Mouse (Mus musculus) lung, embryonic 15.5 days (tissue): ENCODE results near the gene Dzip1. TPM values are rescaled to one million over a fixed set of nuclear protein-coding genes. Genes with fewer than 3 reads are reported as not detected.
A peak's percentile ranks its signal among the peaks of the same experiment; 100 is the strongest.

Experiments used
- ATAC-seq: fragments of 200-750 bp; cut with Nextera tagmentation; 2 replicates; pipeline ENCODE4 v1.8.0; 2017; ENCODE audit warnings: moderate number of reproducible peaks, borderline replicate concordance; ENCODE audit not compliant: low FRiP score, low TSS enrichment; ENCODE audit errors: extremely low read depth
- H3K27ac ChIP-seq: fragments of 300-500 bp; sonication (generic); 2 replicates; pipeline ENCODE4 v1.5.1; 2015; ENCODE audit warnings: moderate library complexity, mild to moderate bottlenecking, inconsistent platforms
- H3K27me3 ChIP-seq: fragments of 300-500 bp; sonication (generic); 2 replicates; pipeline ENCODE4 v1.6.1; 2015; ENCODE audit warnings: inconsistent platforms
- H3K36me3 ChIP-seq: fragments of 300-500 bp; sonication (generic); 2 replicates; pipeline ENCODE4 v1.6.1; 2015; ENCODE audit warnings: inconsistent platforms
- H3K4me1 ChIP-seq: fragments of 300-500 bp; sonication (generic); 2 replicates; pipeline ENCODE4 v1.6.1; 2015; ENCODE audit warnings: inconsistent platforms
- H3K4me2 ChIP-seq: fragments of 300-500 bp; sonication (generic); 2 replicates; pipeline ENCODE4 v1.6.1; 2015; ENCODE audit warnings: inconsistent platforms, mild to moderate bottlenecking, moderate library complexity
- H3K4me3 ChIP-seq: fragments of 300-500 bp; sonication (generic); 2 replicates; pipeline ENCODE4 v1.5.1; 2015; ENCODE audit warnings: mild to moderate bottlenecking, inconsistent platforms
- H3K9ac ChIP-seq: fragments of 300-500 bp; sonication (generic); 2 replicates; pipeline ENCODE4 v1.6.1; 2015; ENCODE audit warnings: inconsistent platforms
- H3K9me3 ChIP-seq: fragments of 300-500 bp; sonication (generic); 2 replicates; pipeline ENCODE4 v1.6.1; 2016; ENCODE audit warnings: inconsistent platforms
- WGBS: fragments of 180-500 bp; shearing (Covaris S2); methylation state at CpG from one replicate; pipeline ENCODE4 v1.1.7; 2015; 5-methylcytosine and 5-hydroxymethylcytosine counted together
- polyA plus RNA-seq: library from polyadenylated mRNA; unstranded; fragments of >200 nt; fragmentation: Nextera tagmentation; extraction: Ambion mirVana; gene quantifications from 2 replicates; pipeline ENCODE4 v1.2.1, GENCODE M21; 2015

Dzip1 gene
- polyA plus RNA-seq, 1 experiment from 2014 or later: 18.2 TPM

- 66% methylated on average over 8 of the region's 8 CpGs for WGBS
- H3K9ac ChIP-seq: no peak overlapping the region
- H3K4me2 ChIP-seq: no peak overlapping the region
- H3K4me1 ChIP-seq: peaks cover 29% of the 10 kb centered on the region
- H3K9me3 ChIP-seq: no peaks in the 10 kb centered on the region
- H3K27ac ChIP-seq: no peak overlapping the region
- ATAC-seq: no peak
- H3K27me3 ChIP-seq: peaks cover 8% of the 10 kb centered on the region; the same call in 1 of the 2 replicates
- H3K4me3 ChIP-seq: no peak overlapping the region
- H3K36me3 ChIP-seq: peaks cover 4% of the 10 kb centered on the region; the same call in 1 of the 2 replicates
Measured at GRCm38 (mm10) chr14:118919025-118919424, 6.2 kb downstream of the Dzip1 start.

DNA sequence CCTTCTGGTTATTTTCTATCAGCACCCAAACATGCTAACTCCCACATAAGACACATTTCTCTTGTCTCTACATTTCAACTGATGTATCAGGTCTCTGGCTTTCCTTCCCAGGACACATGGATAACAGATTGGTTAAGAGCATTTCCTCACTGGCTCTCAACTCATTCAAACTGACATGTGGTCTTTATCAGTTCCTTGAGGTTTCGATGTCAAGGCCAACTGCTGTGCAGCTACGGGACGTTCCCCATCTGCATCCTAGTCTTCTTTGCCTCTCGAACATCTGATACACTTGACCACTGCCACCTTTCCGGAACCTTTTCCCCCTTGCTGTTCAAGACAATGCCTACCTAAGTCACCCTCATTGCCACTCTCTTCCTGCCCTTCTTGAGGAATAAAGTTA lies 11.6 kb downstream of the Dzip1 start:
- H3K4me3 ChIP-seq: no peak overlapping the region
- no peak overlapping the region for H3K27ac ChIP-seq
- no peak overlapping the region for H3K4me2 ChIP-seq
- peaks cover 17% of the 10 kb centered on the region; the same call in 1 of the 2 replicates for H3K4me1 ChIP-seq
- H3K9ac ChIP-seq: no peak overlapping the region
- no peaks in the 10 kb centered on the region for H3K9me3 ChIP-seq
- ATAC-seq: no peak
- no peaks in the 10 kb centered on the region for H3K27me3 ChIP-seq
- H3K36me3 ChIP-seq: peaks cover 7% of the 10 kb centered on the region; the same call in 1 of the 2 replicates
- 53% methylated on average over 5 of the region's 5 CpGs for WGBS

DNA sequence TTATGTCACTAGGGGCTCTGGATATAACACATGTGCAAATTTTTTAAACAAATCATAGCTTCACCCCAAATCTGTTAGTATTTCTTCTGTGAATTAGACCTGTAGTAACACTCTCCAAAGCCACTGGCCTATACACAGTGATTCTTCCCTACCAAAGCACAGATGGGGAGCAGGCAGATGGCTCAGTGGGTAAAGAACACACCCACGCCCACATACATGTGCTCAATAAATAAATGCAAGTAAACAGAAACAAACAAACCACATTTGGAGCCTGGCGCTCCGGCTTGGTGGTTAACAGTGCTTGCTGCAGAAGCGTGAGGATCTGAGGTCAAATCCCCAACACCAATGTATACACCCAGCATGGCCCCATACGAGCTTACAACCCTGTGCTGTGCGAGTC lies 13.7 kb downstream of the Dzip1 start:
- no peak overlapping the region for H3K27ac ChIP-seq
- peaks cover 17% of the 10 kb centered on the region; the same call in 1 of the 2 replicates for H3K4me1 ChIP-seq
- no peaks in the 10 kb centered on the region for H3K27me3 ChIP-seq
- no peak overlapping the region for H3K9ac ChIP-seq
- H3K4me3 ChIP-seq: no peak overlapping the region
- no peak overlapping the region for H3K4me2 ChIP-seq
- WGBS: 85% methylated on average over 6 of the region's 6 CpGs
- no peak for ATAC-seq
- H3K9me3 ChIP-seq: no peaks in the 10 kb centered on the region
- H3K36me3 ChIP-seq: peaks cover 5% of the 10 kb centered on the region; the same call in 1 of the 2 replicates

DNA sequence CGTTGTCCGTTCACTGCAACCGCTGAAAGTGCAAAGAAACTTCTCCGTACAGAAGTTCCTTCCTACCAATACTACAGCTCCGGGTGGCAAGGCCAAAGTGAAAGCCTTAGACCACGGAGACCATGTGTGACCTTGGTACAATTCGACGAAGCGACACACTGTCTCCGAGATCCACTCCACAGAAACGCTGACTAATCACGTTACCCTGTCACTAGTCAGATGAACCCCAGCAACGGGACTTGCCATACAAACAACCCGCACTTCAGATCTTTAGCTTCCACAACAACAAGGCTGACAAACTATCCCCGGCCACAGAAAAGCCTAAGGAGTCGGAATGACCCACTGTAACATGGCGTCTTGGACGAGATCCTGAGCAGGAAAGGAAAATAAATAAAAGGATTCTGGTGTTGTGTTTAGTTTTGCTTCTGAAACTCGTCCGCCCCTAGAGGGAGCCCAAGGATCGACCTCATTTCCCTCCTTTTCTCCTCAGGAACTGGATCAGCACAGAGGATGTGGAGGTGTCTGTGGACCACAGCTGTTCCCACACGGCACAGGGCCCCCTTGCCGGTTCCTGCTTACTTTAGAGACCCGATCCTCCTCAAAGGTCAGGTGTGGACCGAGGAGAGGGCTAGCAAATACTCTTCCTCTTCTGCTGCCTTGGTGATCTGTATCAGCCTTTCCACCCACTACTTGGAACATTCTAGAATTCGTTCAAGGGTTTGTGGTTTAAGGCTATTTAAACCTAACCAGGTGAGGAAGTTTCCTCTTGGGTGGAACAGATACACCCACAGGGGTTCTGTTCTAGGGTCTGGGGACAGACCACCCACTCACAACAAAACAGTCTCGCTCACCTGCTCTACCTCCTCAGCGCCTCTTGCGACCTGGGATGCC lies 14.7 kb downstream of the Dzip1 start:
- Histone ChIP-seq H3K36me3 (peaks cover 5% of the 10 kb centered on the region; the same call in 1 of the 2 replicates), H3K9ac (no peak overlapping the region; the same call in 1 of the 2 replicates), H3K9me3 (no peaks in the 10 kb centered on the region), H3K4me2 (peak overlapping the region; percentile 37), H3K27ac (peak overlapping the region; percentile 75), H3K4me1 (peaks cover 17% of the 10 kb centered on the region; the same call in 1 of the 2 replicates), H3K27me3 (no peaks in the 10 kb centered on the region), H3K4me3 (0 out of 2 replicates have a peak overlapping the region, but pooled peaks have one; percentile 16)
- WGBS: 36% methylated on average over 29 of the region's 29 CpGs
- ATAC-seq: peak; percentile 60; the same call in 1 of the 2 replicates

- H3K27me3 ChIP-seq: no peaks in the 10 kb centered on the region
- peak overlapping the region; percentile 37; the same call in 1 of the 2 replicates for H3K4me2 ChIP-seq
- H3K4me1 ChIP-seq: peaks cover 17% of the 10 kb centered on the region; the same call in 1 of the 2 replicates
- H3K36me3 ChIP-seq: peaks cover 5% of the 10 kb centered on the region; the same call in 1 of the 2 replicates
- 47% methylated on average over 8 of the region's 8 CpGs for WGBS
- no peaks in the 10 kb centered on the region for H3K9me3 ChIP-seq
- no peak overlapping the region for H3K9ac ChIP-seq
- no peak overlapping the region for H3K4me3 ChIP-seq
- ATAC-seq: peak; percentile 51; the same call in 1 of the 2 replicates
- peak overlapping the region; percentile 75 for H3K27ac ChIP-seq
Measured at GRCm38 (mm10) chr14:118909872-118910271, 15.4 kb downstream of the Dzip1 start.

DNA sequence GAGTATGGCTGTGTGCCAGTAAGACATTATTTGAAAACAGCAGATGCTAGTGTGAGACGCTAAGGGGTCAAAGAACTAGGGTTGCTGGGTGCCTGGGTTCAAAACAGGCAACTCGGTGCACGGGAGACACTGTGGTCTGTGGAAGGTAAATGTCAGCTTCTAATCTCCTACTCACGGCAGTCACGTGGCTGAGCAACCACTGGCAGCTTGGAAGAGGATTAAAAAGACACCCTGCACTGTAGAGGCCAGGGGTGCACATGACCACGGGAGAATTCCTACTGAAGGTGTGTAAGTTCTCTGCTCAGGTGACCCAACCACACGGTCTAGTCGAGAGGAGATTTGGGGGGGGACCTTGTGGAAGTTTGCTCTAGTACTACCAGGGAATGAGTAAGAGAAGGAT lies 17.7 kb downstream of the Dzip1 start:
- Histone ChIP-seq H3K27me3 (no peaks in the 10 kb centered on the region), H3K36me3 (peaks cover 16% of the 10 kb centered on the region), H3K27ac (no peak overlapping the region), H3K4me3 (no peak overlapping the region), H3K9ac (no peak overlapping the region), H3K4me2 (no peak overlapping the region), H3K4me1 (peaks cover 17% of the 10 kb centered on the region; the same call in 1 of the 2 replicates), H3K9me3 (no peaks in the 10 kb centered on the region)
- ATAC-seq: no peak
- 57% methylated on average over 8 of the region's 8 CpGs for WGBS

GRCm38 (mm10) chr14:118903867-118904562 lies 21.2 kb downstream of the Dzip1 start:
- Histone ChIP-seq H3K9me3 (no peaks in the 10 kb centered on the region), H3K27ac (no peak overlapping the region), H3K4me3 (no peak overlapping the region), H3K9ac (no peak overlapping the region), H3K36me3 (peaks cover 42% of the 10 kb centered on the region), H3K4me1 (no peaks in the 10 kb centered on the region), H3K27me3 (no peaks in the 10 kb centered on the region), H3K4me2 (no peak overlapping the region)
- no peak for ATAC-seq
- WGBS: 56% methylated on average over 6 of the region's 6 CpGs

GRCm38 (mm10) chr14:118903397-118903796 lies 21.9 kb downstream of the Dzip1 start:
- Histone ChIP-seq H3K4me1 (no peaks in the 10 kb centered on the region), H3K36me3 (peaks cover 44% of the 10 kb centered on the region), H3K27me3 (no peaks in the 10 kb centered on the region), H3K27ac (no peak overlapping the region), H3K4me2 (no peak overlapping the region), H3K9ac (no peak overlapping the region), H3K4me3 (no peak overlapping the region), H3K9me3 (no peaks in the 10 kb centered on the region)
- ATAC-seq: no peak
- 85% methylated on average over 3 of the region's 3 CpGs for WGBS

GRCm38 (mm10) chr14:118900911-118901310 lies 24.3 kb downstream of the Dzip1 start:
- 100% methylated on average over 1 of the region's 1 CpGs for WGBS
- H3K9ac ChIP-seq: no peak overlapping the region
- no peak overlapping the region for H3K27ac ChIP-seq
- no peak overlapping the region for H3K4me2 ChIP-seq
- no peak overlapping the region for H3K4me3 ChIP-seq
- H3K36me3 ChIP-seq: peaks cover 42% of the 10 kb centered on the region
- no peaks in the 10 kb centered on the region for H3K27me3 ChIP-seq
- ATAC-seq: no peak
- H3K9me3 ChIP-seq: no peaks in the 10 kb centered on the region
- H3K4me1 ChIP-seq: no peaks in the 10 kb centered on the region

DNA sequence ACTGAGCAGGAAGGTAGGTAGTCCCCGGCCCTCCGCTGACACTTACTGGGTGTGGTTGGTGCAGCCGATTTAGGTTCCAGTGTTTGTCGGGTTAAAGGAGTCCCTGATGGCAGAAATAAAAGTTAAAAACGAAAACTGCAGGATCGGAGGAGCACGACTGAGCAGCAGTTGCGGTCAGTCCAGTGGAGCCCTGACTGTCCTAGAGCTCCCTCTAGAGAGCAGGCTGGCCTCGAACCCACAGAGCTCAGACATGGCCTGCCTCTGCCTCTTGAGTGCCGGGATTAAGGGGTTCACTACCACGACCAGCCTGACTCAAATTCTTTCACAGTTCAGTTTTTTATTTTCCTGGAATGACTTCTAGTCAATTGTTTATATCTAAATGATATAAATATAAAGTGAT lies 25.3 kb downstream of the Dzip1 start:
- Histone ChIP-seq H3K4me1 (no peaks in the 10 kb centered on the region), H3K9ac (no peak overlapping the region), H3K4me3 (no peak overlapping the region), H3K27me3 (no peaks in the 10 kb centered on the region), H3K4me2 (no peak overlapping the region), H3K27ac (no peak overlapping the region), H3K9me3 (no peaks in the 10 kb centered on the region), H3K36me3 (peaks cover 47% of the 10 kb centered on the region)
- WGBS: 76% methylated on average over 11 of the region's 11 CpGs
- ATAC-seq: no peak

DNA sequence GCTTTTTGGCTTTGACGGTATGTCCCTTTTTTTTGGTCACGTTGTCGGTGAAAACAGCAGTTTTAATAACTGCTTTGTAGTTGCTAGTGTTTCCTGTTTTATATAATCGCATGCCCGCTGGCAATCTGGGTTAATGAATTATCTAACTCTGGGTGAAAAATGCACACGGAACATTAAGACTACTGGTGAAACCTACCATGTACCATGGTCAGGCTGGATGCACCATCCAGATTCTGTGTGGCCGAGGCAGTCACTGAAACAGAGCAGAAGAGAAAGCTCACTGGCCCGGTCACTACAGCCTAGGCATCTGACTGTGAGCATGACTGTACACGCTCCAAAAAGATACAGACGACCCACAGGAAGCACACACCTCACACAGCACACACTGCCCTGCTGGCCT lies 29.6 kb downstream of the Dzip1 start:
- no peak for ATAC-seq

More for the DNA sequence above, 29.6 kb downstream of the Dzip1 start:
- 80% methylated on average over 10 of the region's 10 CpGs for WGBS
- Histone ChIP-seq H3K4me1 (no peaks in the 10 kb centered on the region), H3K27ac (no peak overlapping the region), H3K4me2 (no peak overlapping the region), H3K9me3 (no peaks in the 10 kb centered on the region), H3K36me3 (peaks cover 31% of the 10 kb centered on the region; the same call in 1 of the 2 replicates), H3K27me3 (no peaks in the 10 kb centered on the region), H3K9ac (no peak overlapping the region), H3K4me3 (no peak overlapping the region)
